Mouse (Mus musculus) embryonic fibroblast, embryonic 13.5 days (primary cell): Measurements from ENCODE around the gene 6330409D20Rik.

ENCODE experiments used
- CTCF ChIP-seq: IDR thresholded peaks from 2 replicates; pipeline ENCODE4 v1.5.1; 2011; ENCODE audit warnings: mild to moderate bottlenecking, control low read depth, low read length, moderate library complexity, borderline replicate concordance; ENCODE audit not compliant: insufficient read depth
- POLR2A ChIP-seq: IDR thresholded peaks from 2 replicates; pipeline ENCODE4 v1.6.1; 2011; ENCODE audit warnings: low read depth, mild to moderate bottlenecking, control low read depth, low read length, moderate library complexity

DNA sequence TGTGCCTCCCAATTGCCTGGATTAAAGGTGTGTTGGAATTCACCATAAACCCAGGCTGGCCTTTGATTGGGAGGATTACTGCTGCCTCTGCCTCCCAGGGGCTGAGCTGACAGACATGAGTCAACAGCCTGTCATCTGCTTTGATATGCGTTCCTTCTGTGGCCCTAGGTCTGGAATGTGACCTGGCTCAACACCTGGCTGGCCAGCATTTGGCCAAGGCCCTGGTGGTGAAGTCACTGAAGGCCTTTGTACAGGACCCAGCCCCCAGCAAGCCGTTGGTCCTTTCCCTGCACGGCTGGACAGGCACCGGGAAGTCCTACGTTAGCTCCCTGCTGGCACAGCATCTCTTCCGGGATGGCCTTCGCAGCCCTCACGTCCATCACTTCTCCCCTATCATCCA is 17.7 kb upstream of the 6330409D20Rik start:
- no peak for TF ChIP-seq CTCF
- TF ChIP-seq POLR2A: no peak
